Mouse (Mus musculus): Measurements from ENCODE around the gene Syna. TPM values are rescaled to one million over a fixed set of nuclear protein-coding genes. Genes with fewer than 3 reads are reported as not detected.

The Syna gene
- polyA plus RNA-seq, 1 experiment from 2014 or later, result 0.52 TPM

- 90% methylated on average over 5 of the region's 5 CpGs for WGBS
- H3K4me2 ChIP-seq, result no peak within 1 kb of the TSS
- no peak within 1 kb of the TSS for H3K9ac ChIP-seq
- H3K27me3 ChIP-seq, result no peaks in the 10 kb centered on the region
- no peaks in the 10 kb centered on the region for H3K36me3 ChIP-seq (ENCODE audit: poor library complexity, severe bottlenecking)
- H3K4me1 ChIP-seq, result peaks cover 15% of the 10 kb centered on the region
- no peak within 1 kb of the TSS for H3K27ac ChIP-seq
- H3K9me3 ChIP-seq (replicated peaks), result no peaks in the 10 kb centered on the region
- H3K4me3 ChIP-seq, result no peak within 1 kb of the TSS
- no peak for ATAC-seq
Measured at GRCm38 (mm10) chr5:134581146-134581545, 21.2 kb upstream of the Syna start, which contains the start of gene Rfc2. Gene Rfc2 (plus strand): TSS chr5:134581366.

GRCm38 (mm10) chr5:134579135-134579534, 19.2 kb upstream of the Syna start:
- no peak overlapping the region for H3K4me2 ChIP-seq
- ATAC-seq, result no peak
- no peaks in the 10 kb centered on the region for H3K9me3 ChIP-seq (replicated peaks)
- no peaks in the 10 kb centered on the region for H3K36me3 ChIP-seq (ENCODE audit: poor library complexity, severe bottlenecking)
- 66% methylated on average over 3 of the region's 3 CpGs for WGBS
- H3K4me3 ChIP-seq, result no peak overlapping the region
- no peaks in the 10 kb centered on the region for H3K27me3 ChIP-seq
- H3K4me1 ChIP-seq, result peaks cover 12% of the 10 kb centered on the region
- H3K9ac ChIP-seq, result no peak overlapping the region
- H3K27ac ChIP-seq, result no peak overlapping the region

DNA sequence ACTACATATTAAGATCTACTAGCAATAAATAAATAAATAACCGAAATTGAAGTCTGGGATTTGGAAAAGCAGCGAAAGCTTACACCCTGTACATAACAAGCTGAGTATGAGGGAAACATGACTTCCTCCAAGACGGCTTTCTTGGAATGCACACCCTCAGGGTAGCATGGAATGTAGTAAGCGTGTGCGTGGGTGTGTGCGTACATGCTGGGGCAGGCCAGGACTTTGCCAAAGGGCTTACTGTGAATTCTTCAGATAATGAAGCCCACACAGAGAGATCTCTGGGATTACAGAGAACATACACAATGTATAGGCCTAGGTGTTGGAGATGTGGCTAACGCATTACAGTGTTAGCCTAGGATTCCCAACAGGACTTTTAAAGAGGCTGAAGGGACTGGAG, 17.6 kb upstream of the Syna start:
- Histone ChIP-seq H3K4me1 (peaks cover 4% of the 10 kb centered on the region), H3K4me3 (no peak overlapping the region), H3K27me3 (no peaks in the 10 kb centered on the region), H3K9me3 (replicated peaks) (no peaks in the 10 kb centered on the region), H3K36me3 (ENCODE audit: poor library complexity, severe bottlenecking) (no peaks in the 10 kb centered on the region), H3K4me2 (no peak overlapping the region), H3K27ac (no peak overlapping the region), H3K9ac (no peak overlapping the region)
- ATAC-seq, result no peak
- WGBS, result 91% methylated on average over 7 of the region's 7 CpGs

GRCm38 (mm10) chr5:134576517-134577220, 16.7 kb upstream of the Syna start:
- no peak for ATAC-seq
- H3K4me3 ChIP-seq, result no peak overlapping the region
- WGBS, result 81% methylated on average over 14 of the region's 14 CpGs
- no peaks in the 10 kb centered on the region for H3K9me3 ChIP-seq (replicated peaks)
- H3K9ac ChIP-seq, result no peak overlapping the region
- H3K4me2 ChIP-seq, result no peak overlapping the region
- peaks cover 11% of the 10 kb centered on the region for H3K4me1 ChIP-seq
- no peaks in the 10 kb centered on the region for H3K36me3 ChIP-seq (ENCODE audit: poor library complexity, severe bottlenecking)
- H3K27me3 ChIP-seq, result no peaks in the 10 kb centered on the region
- H3K27ac ChIP-seq, result no peak overlapping the region

DNA sequence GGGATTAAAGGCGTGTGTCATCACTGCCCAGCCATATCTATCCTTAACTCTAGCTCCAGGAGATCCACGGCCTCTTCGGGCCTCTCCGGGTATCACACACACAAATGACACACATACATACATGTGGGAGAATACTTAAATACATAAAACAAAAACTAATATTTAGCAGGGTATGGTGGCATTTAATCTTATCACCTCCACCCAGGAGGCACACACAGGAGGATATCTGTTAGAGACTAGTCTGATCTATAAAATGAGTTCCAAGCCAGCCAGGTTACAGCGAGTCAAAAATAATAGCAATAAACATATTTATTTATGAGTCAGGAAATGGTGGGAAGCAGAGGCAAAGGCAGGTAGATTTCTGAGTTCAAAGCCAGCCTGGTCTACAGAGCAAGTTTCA, 15.9 kb upstream of the Syna start:
- H3K4me1 ChIP-seq, result peaks cover 11% of the 10 kb centered on the region
- H3K27me3 ChIP-seq, result no peaks in the 10 kb centered on the region
- no peak for ATAC-seq
- H3K36me3 ChIP-seq (ENCODE audit: poor library complexity, severe bottlenecking), result no peaks in the 10 kb centered on the region
- 94% methylated on average over 5 of the region's 5 CpGs for WGBS
- no peak overlapping the region for H3K4me3 ChIP-seq
- no peak overlapping the region for H3K27ac ChIP-seq
- no peak overlapping the region for H3K9ac ChIP-seq
- H3K9me3 ChIP-seq (replicated peaks), result no peaks in the 10 kb centered on the region
- no peak overlapping the region for H3K4me2 ChIP-seq

DNA sequence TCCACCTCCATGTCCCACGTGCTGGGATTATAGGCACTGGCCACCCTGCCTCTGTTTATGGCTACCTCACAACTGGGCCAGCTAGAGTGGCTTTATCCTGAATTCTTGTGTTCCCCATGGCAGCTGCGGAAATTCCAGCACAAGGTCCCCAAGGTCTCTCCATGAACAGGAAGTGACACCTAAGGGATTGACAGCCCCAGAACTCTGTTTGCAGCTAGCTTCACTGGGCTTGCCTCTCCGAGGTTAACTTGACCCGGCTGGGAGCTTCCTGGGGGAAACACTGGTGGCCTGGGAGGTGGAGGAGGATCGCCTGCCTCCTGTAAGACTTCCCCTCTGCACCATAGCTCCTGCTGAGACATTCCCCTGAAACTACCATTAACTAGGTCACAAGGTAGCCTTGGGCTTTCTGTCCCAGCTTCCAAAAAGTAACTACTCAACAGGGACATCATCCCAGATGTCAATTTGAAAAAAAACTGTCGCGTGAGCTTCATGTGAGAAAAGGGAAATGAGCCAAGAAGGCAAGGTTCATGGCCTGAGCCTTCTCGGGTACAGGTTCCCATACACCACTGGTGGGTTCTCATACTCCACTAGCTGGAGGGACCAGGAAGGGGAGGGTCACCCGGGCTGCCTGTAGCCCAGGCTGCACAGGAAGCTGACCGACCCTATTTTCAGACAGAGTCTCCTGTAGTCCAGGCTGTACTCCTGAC, 12.7 kb upstream of the Syna start:
- peaks cover 14% of the 10 kb centered on the region for H3K4me1 ChIP-seq
- H3K27me3 ChIP-seq, result no peaks in the 10 kb centered on the region
- peak overlapping the region; percentile 74 for H3K4me2 ChIP-seq
- ATAC-seq, result no peak
- 0 out of 2 replicates have a peak overlapping the region, but pooled peaks have one; percentile 10 for H3K27ac ChIP-seq
- whole genome bisulfite sequencing, result 53% methylated on average over 10 of the region's 10 CpGs
- peak overlapping the region; percentile 45; the same call in 1 of the 2 replicates for H3K4me3 ChIP-seq
- H3K36me3 ChIP-seq (ENCODE audit: poor library complexity, severe bottlenecking), result no peaks in the 10 kb centered on the region
- H3K9me3 ChIP-seq (replicated peaks), result no peaks in the 10 kb centered on the region
- peak overlapping the region; percentile 54; the same call in 1 of the 2 replicates for H3K9ac ChIP-seq

GRCm38 (mm10) chr5:134571730-134572507, 11.9 kb upstream of the Syna start:
- Histone ChIP-seq H3K36me3 (ENCODE audit: poor library complexity, severe bottlenecking) (no peaks in the 10 kb centered on the region), H3K4me2 (peak overlapping the region; percentile 74), H3K9me3 (replicated peaks) (no peaks in the 10 kb centered on the region), H3K4me3 (peak overlapping the region; percentile 45), H3K27ac (peak overlapping the region; percentile 51), H3K4me1 (peaks cover 14% of the 10 kb centered on the region), H3K9ac (peak overlapping the region; percentile 54), H3K27me3 (no peaks in the 10 kb centered on the region)
- ATAC-seq, result peak; percentile 75
- WGBS, result 1% methylated on average over 23 of the region's 23 CpGs

DNA sequence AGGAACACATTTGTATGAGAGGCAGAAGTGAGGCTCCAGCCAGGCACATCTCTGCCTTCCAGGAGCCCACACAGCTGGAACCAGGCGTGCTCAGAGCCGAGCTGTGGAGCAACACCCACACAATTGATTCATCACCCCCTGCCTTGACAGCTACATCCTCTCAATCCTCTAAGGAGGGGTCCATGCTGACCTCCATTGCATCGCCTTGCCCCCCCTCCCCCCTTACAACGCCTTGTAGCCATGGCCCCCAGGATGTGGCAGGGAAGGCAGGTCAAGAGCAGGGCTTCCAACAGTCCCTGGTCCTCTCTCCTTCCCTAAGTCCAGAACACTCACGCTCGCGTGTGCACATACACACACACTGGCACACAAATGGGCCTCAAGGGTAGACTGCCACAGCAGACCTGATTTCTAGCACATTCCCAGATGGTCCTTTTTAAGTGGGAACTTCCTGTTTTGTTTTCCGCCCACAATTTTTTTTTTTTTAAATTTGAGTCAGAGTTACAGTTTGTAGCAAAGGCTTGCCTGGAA, 9.1 kb upstream of the Syna start:
- H3K4me1 ChIP-seq, result peaks cover 14% of the 10 kb centered on the region
- H3K9ac ChIP-seq, result no peak overlapping the region
- H3K9me3 ChIP-seq (replicated peaks), result no peaks in the 10 kb centered on the region
- H3K27ac ChIP-seq, result no peak overlapping the region; the same call in 1 of the 2 replicates
- no peak for ATAC-seq
- WGBS, result 69% methylated on average over 8 of the region's 8 CpGs
- H3K4me2 ChIP-seq, result no peak overlapping the region
- no peak overlapping the region for H3K4me3 ChIP-seq
- no peaks in the 10 kb centered on the region for H3K36me3 ChIP-seq (ENCODE audit: poor library complexity, severe bottlenecking)
- no peaks in the 10 kb centered on the region for H3K27me3 ChIP-seq

DNA sequence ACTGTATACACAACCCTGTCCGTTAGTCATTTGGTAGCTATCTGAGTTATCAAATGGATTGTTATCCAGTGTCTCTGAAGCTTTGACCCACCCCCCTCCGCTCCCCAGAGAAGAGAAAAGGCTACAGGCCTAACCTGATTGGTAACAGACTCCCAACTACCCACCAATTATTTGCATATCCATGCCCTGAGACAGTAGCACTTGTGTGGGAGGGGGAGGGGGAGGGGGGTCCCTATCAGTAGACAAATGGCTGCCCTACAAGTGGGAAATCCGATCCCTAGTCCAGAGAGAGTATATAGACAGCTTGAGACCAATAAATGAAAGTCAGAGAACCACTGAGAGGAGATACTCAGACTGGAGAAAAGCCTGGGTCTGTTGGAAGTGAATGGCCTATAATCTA, 8.1 kb upstream of the Syna start:
- no peaks in the 10 kb centered on the region for H3K9me3 ChIP-seq (replicated peaks)
- peaks cover 14% of the 10 kb centered on the region for H3K4me1 ChIP-seq
- no peak overlapping the region for H3K9ac ChIP-seq
- no peaks in the 10 kb centered on the region for H3K27me3 ChIP-seq
- H3K4me3 ChIP-seq, result no peak overlapping the region
- H3K36me3 ChIP-seq (ENCODE audit: poor library complexity, severe bottlenecking), result no peaks in the 10 kb centered on the region
- 59% methylated on average over 3 of the region's 3 CpGs for WGBS
- H3K4me2 ChIP-seq, result no peak overlapping the region
- no peak for ATAC-seq
- no peak overlapping the region for H3K27ac ChIP-seq

DNA sequence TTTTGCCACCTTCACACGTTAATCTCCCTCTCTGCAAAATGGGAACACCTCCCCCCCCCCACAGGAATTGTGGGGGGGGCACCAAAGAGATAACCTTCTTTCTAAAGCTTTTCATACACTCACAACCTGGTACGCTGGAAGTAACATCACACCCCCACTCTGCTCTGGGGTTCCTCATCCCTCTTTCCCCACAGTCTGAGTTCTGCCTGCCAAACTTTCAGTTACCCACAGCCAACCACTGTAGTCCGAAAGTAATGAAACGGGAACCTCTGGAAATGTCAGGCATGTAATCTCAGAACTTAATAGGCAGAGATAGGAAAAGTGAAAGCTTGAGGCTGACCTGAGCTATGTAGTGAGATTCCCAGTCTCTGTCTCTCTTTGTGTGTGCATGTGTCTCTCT, 7.5 kb upstream of the Syna start:
- WGBS, result 85% methylated on average over 4 of the region's 4 CpGs
- H3K9me3 ChIP-seq (replicated peaks), result no peaks in the 10 kb centered on the region
- ATAC-seq, result no peak
- no peak overlapping the region for H3K27ac ChIP-seq
- peaks cover 9% of the 10 kb centered on the region for H3K4me1 ChIP-seq
- H3K9ac ChIP-seq, result no peak overlapping the region
- no peak overlapping the region for H3K4me2 ChIP-seq
- no peaks in the 10 kb centered on the region for H3K36me3 ChIP-seq (ENCODE audit: poor library complexity, severe bottlenecking)
- no peaks in the 10 kb centered on the region for H3K27me3 ChIP-seq
- H3K4me3 ChIP-seq, result no peak overlapping the region

DNA sequence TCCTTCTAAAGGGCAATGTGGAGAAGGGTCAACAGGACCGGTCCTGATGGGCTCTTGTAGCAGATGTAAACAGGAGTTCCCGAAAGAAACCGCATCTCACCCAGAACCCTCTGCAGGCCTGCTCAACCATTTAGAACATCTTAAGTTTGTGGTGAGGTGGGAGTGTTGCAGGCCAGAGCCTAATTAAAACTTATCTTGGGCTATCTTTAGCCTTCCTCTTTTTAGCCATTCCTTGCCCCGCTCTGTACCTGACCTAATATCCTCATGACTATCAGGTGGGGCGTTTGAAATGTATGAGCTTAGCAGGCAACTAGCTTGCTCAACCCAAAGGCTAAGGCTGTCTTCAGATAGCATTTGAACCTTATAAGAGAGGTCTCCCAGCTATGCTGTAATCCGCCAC, 5.7 kb upstream of the Syna start:
- Histone ChIP-seq H3K9me3 (replicated peaks) (no peaks in the 10 kb centered on the region), H3K4me1 (0 out of 2 replicates have a peak, but pooled peaks cover 3% of the 10 kb centered on the region), H3K4me2 (no peak overlapping the region), H3K9ac (no peak overlapping the region), H3K27ac (no peak overlapping the region), H3K36me3 (ENCODE audit: poor library complexity, severe bottlenecking) (no peaks in the 10 kb centered on the region), H3K4me3 (no peak overlapping the region), H3K27me3 (no peaks in the 10 kb centered on the region)
- 92% methylated on average over 6 of the region's 6 CpGs for WGBS
- ATAC-seq, result no peak

DNA sequence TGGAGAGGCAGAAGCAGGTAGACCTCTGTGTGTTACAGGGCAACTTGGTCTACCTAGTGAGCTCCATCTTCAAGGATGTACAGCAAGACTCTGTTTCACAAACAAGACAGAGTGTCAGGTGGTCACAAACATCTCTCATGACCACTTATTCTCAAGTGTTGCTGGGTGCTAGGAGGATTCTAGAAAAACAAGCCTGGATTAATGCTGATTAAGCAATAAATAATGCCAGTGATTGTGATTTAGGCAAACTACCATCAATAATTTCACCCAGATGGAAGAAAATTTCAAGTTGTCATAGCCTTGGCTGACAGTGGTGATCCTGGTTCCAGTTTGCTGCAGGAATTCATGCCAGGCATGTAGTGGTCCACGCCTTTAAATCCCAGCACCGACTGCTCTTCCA, 4.3 kb upstream of the Syna start:
- WGBS, result 95% methylated on average over 2 of the region's 2 CpGs
- no peak overlapping the region for H3K9ac ChIP-seq
- H3K9me3 ChIP-seq (replicated peaks), result no peaks in the 10 kb centered on the region
- no peak overlapping the region for H3K4me3 ChIP-seq
- ATAC-seq, result no peak
- no peaks in the 10 kb centered on the region for H3K27me3 ChIP-seq
- 0 out of 2 replicates have a peak, but pooled peaks cover 3% of the 10 kb centered on the region for H3K4me1 ChIP-seq
- H3K36me3 ChIP-seq (ENCODE audit: poor library complexity, severe bottlenecking), result no peaks in the 10 kb centered on the region
- H3K27ac ChIP-seq, result no peak overlapping the region
- no peak overlapping the region for H3K4me2 ChIP-seq

Measured in forebrain, embryonic 13.5 days (tissue).